Mouse (Mus musculus): Measurements from ENCODE around the gene Rmnd5a.

Rmnd5a gene

GRCm38 (mm10) chr6:71371085-71371605 is 69.3 kb downstream of the Rmnd5a start:
- no peak for DNase-seq (ENCODE audit: low spot score)

GRCm38 (mm10) chr6:71369416-71369815 is 71.0 kb downstream of the Rmnd5a start:
- DNase-seq (ENCODE audit: low spot score) = no peak

- no peak for DNase-seq (ENCODE audit: low spot score)
Measured at GRCm38 (mm10) chr6:71363995-71364394, 76.4 kb downstream of the Rmnd5a start.

GRCm38 (mm10) chr6:71361156-71361670 is 79.2 kb downstream of the Rmnd5a start:
- DNase-seq (ENCODE audit: low spot score) = peak; percentile 74

- no peak for DNase-seq (ENCODE audit: low spot score)
Measured at GRCm38 (mm10) chr6:71360751-71361150, 79.7 kb downstream of the Rmnd5a start.

- no peak for DNase-seq (ENCODE audit: low spot score)
Measured at GRCm38 (mm10) chr6:71360221-71360620, 80.2 kb downstream of the Rmnd5a start.

- DNase-seq (ENCODE audit: low spot score) = no peak
Measured at GRCm38 (mm10) chr6:71357493-71357892, 82.9 kb downstream of the Rmnd5a start.

GRCm38 (mm10) chr6:71353722-71354121 is 86.7 kb downstream of the Rmnd5a start:
- DNase-seq (ENCODE audit: low spot score) = no peak

- no peak for DNase-seq (ENCODE audit: low spot score)
Measured at GRCm38 (mm10) chr6:71352866-71353427, 87.5 kb downstream of the Rmnd5a start.

- DNase-seq (ENCODE audit: low spot score) = no peak
Measured at GRCm38 (mm10) chr6:71352201-71352600, 88.2 kb downstream of the Rmnd5a start.

- DNase-seq (ENCODE audit: low spot score) = no peak
Measured at GRCm38 (mm10) chr6:71351201-71351600, 89.2 kb downstream of the Rmnd5a start.

- DNase-seq (ENCODE audit: low spot score) = no peak
Measured at GRCm38 (mm10) chr6:71348006-71348405, 92.4 kb downstream of the Rmnd5a start.

- DNase-seq (ENCODE audit: low spot score) = no peak
Measured at GRCm38 (mm10) chr6:71341179-71341578, 99.3 kb downstream of the Rmnd5a start.

GRCm38 (mm10) chr6:71339351-71339750 is 101.1 kb downstream of the Rmnd5a start:
- no peak for DNase-seq (ENCODE audit: low spot score)

- DNase-seq (ENCODE audit: low spot score) = no peak
Measured at GRCm38 (mm10) chr6:71338941-71339340, 101.5 kb downstream of the Rmnd5a start.
